Mouse (Mus musculus): ENCODE data around the gene Dis3l2.

DNA sequence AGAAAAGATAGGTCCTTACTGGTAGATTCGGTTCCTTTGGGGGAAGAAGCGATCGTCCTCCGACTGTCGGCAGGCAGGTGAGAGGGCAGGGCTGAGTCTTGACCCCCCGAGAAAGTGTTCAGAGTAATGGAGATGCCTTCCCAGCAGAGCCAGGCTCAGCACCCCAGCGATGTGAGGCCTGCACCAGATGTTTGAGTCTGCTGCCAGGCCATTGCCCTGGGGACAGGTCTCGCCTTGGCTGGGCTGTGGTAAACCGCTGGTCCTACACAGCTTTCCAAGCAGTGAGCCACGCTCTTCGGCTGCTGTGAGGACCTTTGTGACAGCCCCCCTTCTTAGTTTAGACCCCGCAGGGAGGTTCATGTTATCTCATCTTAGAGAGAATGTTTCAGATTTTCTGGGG is 28.5 kb upstream of the Dis3l2 start:
- TF ChIP-seq CTCF (IDR thresholded peaks at IDR 0.05; ENCODE audit: borderline replicate concordance, control insufficient read depth, extremely low read depth, insufficient read depth, low read length, poor library complexity) (no peak), POLR2A (IDR thresholded peaks at IDR 0.05; ENCODE audit: control insufficient read depth, extremely low read depth, insufficient read depth, low read length, poor library complexity) (no peak)

All from thymus, adult 2 months (tissue).